In genomic region chr1:25166036-25166796, GRCm38 (mm10) we compare ENCODE assay signal across 11 mouse cellular contexts.
DNase-seq lines count a peak whose midpoint lies in the region; ATAC-seq and TF ChIP-seq lines count a peak whose summit lies in the region.
"Had no signal": no experiment of that assay in that cellular context is flagged by ENCODE, and none has a peak within 500 bp of the region (broad histone marks: within the 10 kb centered on the region; RNA-seq: fewer than 3 reads in every experiment).

No protein-coding gene starts in this region.

- H3K4me3 ChIP-seq in hindbrain, embryonic 13.5 days, result no peak overlapping the region
- H3K4me3 ChIP-seq in hindbrain, embryonic 10.5 days, result no peak overlapping the region
- peak overlapping the region; percentile 26; the same call in 1 of the 2 replicates for H3K4me3 ChIP-seq in layer of hippocampus, adult 2 months
- H3K4me3 ChIP-seq in midbrain, embryonic 16.5 days (ENCODE audit: low read depth, low read length), result no peak overlapping the region
- H3K4me3 ChIP-seq in stomach, postnatal 0 days (ENCODE audit: low read depth, low read length), result no peak overlapping the region
- H3K4me3 ChIP-seq: liver, embryonic 13.5 days had no signal

- WGBS in hindbrain, embryonic 13.5 days, result 45% methylated on average over 11 of the region's 11 CpGs
- WGBS in hindbrain, embryonic 10.5 days, result 66% methylated on average over 11 of the region's 11 CpGs
- 30% methylated on average over 11 of the region's 11 CpGs for WGBS in midbrain, embryonic 16.5 days
- WGBS in stomach, postnatal 0 days, result 70% methylated on average over 11 of the region's 11 CpGs

- H3K4me2 ChIP-seq in hindbrain, embryonic 13.5 days, result peak overlapping the region; percentile 9; the same call in 1 of the 2 replicates
- peak overlapping the region; percentile 25; the same call in 1 of the 2 replicates for H3K4me2 ChIP-seq in midbrain, embryonic 16.5 days (ENCODE audit: low read length)
- no peak overlapping the region for H3K4me2 ChIP-seq in stomach, postnatal 0 days (replicated peaks; ENCODE audit: low read depth)
- H3K4me2 ChIP-seq: liver, embryonic 13.5 days had no signal

- 0 out of 2 replicates have a peak, but pooled peaks have one; percentile 66 for ATAC-seq in hindbrain, embryonic 13.5 days (ENCODE audit: low FRiP score)
- peak; percentile 66; the same call in 1 of the 2 replicates for ATAC-seq in midbrain, embryonic 16.5 days
- no peak for ATAC-seq in activated CD4-positive, CD25-positive, alpha-beta regulatory T cell, adult 4 months
- no peak for ATAC-seq in stomach, postnatal 0 days (ENCODE audit: low FRiP score, low TSS enrichment)

- no peak for DNase-seq in hindbrain, embryonic 10.5 days (ENCODE audit: low spot score)
- peak; percentile 25 to 40 for DNase-seq in cerebellum, adult 18-20 months
- DNase-seq in layer of hippocampus, adult 2 months (ENCODE audit: low spot score in 2 of 2), result peak; percentile 66 to 86
- DNase-seq in kidney, adult 9 months, result no peak
- DNase-seq in stomach, postnatal 0 days (ENCODE audit: low spot score), result no peak
- DNase-seq: liver, embryonic 13.5 days; retina, postnatal 1 day; thymus, adult 2 months had no signal

- no peak overlapping the region for H3K9ac ChIP-seq in hindbrain, embryonic 13.5 days
- H3K9ac ChIP-seq in midbrain, embryonic 16.5 days (ENCODE audit: low read depth, low read length), result peak overlapping the region; percentile 0; the same call in 1 of the 2 replicates
- no peak overlapping the region for H3K9ac ChIP-seq in stomach, postnatal 0 days (ENCODE audit: low read length)
- H3K9ac ChIP-seq: liver, embryonic 13.5 days had no signal

- peaks cover 3% of the 10 kb centered on the region; the same call in 1 of the 2 replicates for H3K4me1 ChIP-seq in hindbrain, embryonic 13.5 days (replicated peaks)
- H3K4me1 ChIP-seq in hindbrain, embryonic 10.5 days (replicated peaks), result 0 out of 2 replicates have a peak, but pooled peaks cover 5% of the 10 kb centered on the region
- peaks cover 17% of the 10 kb centered on the region for H3K4me1 ChIP-seq in midbrain, embryonic 16.5 days (ENCODE audit: control insufficient read depth, insufficient read depth, low read length)
- no peaks in the 10 kb centered on the region for H3K4me1 ChIP-seq in stomach, postnatal 0 days (replicated peaks; ENCODE audit: control insufficient read depth, insufficient read depth)
- H3K4me1 ChIP-seq: liver, embryonic 13.5 days had no signal

- no peak for TF ChIP-seq CTCF in layer of hippocampus, adult 2 months (conservative IDR thresholded peaks at IDR 0.05)
- no peak for TF ChIP-seq CTCF in stomach, postnatal 0 days (IDR thresholded peaks at IDR 0.05; ENCODE audit: low read depth)

- no peaks in the 10 kb centered on the region for H3K27me3 ChIP-seq in hindbrain, embryonic 13.5 days
- no peaks in the 10 kb centered on the region for H3K27me3 ChIP-seq in hindbrain, embryonic 10.5 days (ENCODE audit: insufficient read depth, poor library complexity, severe bottlenecking)
- H3K27me3 ChIP-seq in midbrain, embryonic 16.5 days (ENCODE audit: control insufficient read depth, insufficient read depth, low read depth, low read length), result no peaks in the 10 kb centered on the region
- no peaks in the 10 kb centered on the region for H3K27me3 ChIP-seq in stomach, postnatal 0 days (ENCODE audit: control insufficient read depth, insufficient read depth, low read length)
- H3K27me3 ChIP-seq: liver, embryonic 13.5 days had no signal

- no peak for TF ChIP-seq EP300 in stomach, postnatal 0 days (optimal IDR thresholded peaks at IDR 0.05)

- H3K27ac ChIP-seq in hindbrain, embryonic 13.5 days, result peak overlapping the region; percentile 56
- H3K27ac ChIP-seq in hindbrain, embryonic 10.5 days, result no peak overlapping the region
- peak overlapping the region; percentile 89 for H3K27ac ChIP-seq in layer of hippocampus, adult 2 months
- peak overlapping the region; percentile 73 for H3K27ac ChIP-seq in midbrain, embryonic 16.5 days (ENCODE audit: low read length)
- H3K27ac ChIP-seq in stomach, postnatal 0 days (replicated peaks), result no peak overlapping the region
- H3K27ac ChIP-seq: liver, embryonic 13.5 days had no signal

- H3K36me3 ChIP-seq in hindbrain, embryonic 13.5 days, result no peaks in the 10 kb centered on the region
- no peaks in the 10 kb centered on the region for H3K36me3 ChIP-seq in hindbrain, embryonic 10.5 days
- H3K36me3 ChIP-seq in midbrain, embryonic 16.5 days (ENCODE audit: control insufficient read depth, insufficient read depth, low read length), result no peaks in the 10 kb centered on the region
- H3K36me3 ChIP-seq in stomach, postnatal 0 days (ENCODE audit: control insufficient read depth, insufficient read depth, low read length), result no peaks in the 10 kb centered on the region
- H3K36me3 ChIP-seq: liver, embryonic 13.5 days had no signal

- H3K9me3 ChIP-seq in hindbrain, embryonic 13.5 days, result no peaks in the 10 kb centered on the region
- no peaks in the 10 kb centered on the region for H3K9me3 ChIP-seq in hindbrain, embryonic 10.5 days
- H3K9me3 ChIP-seq in midbrain, embryonic 16.5 days (replicated peaks; ENCODE audit: control insufficient read depth, low read length, poor library complexity, severe bottlenecking), result no peaks in the 10 kb centered on the region
- H3K9me3 ChIP-seq in stomach, postnatal 0 days (ENCODE audit: control insufficient read depth, low read length), result no peaks in the 10 kb centered on the region
- H3K9me3 ChIP-seq: liver, embryonic 13.5 days had no signal

Comparison
In these comparisons a context has a peak if more than half of its experiments do, and no peak if none do; other contexts are left out.
1. H3K27ac ChIP-seq: peak in hindbrain, embryonic 13.5 days (single experiment), layer of hippocampus, adult 2 months (single experiment) and midbrain, embryonic 16.5 days (single experiment); none in hindbrain, embryonic 10.5 days (single experiment) and stomach, postnatal 0 days (single experiment).
2. ATAC-seq: peak in hindbrain, embryonic 13.5 days (single experiment) and midbrain, embryonic 16.5 days (single experiment); none in activated CD4-positive, CD25-positive, alpha-beta regulatory T cell, adult 4 months (single experiment) and stomach, postnatal 0 days (single experiment).
3. DNase-seq: peak in cerebellum, adult 18-20 months (2 of 2) and layer of hippocampus, adult 2 months (2 of 2); none in hindbrain, embryonic 10.5 days (single experiment), kidney, adult 9 months (single experiment) and stomach, postnatal 0 days (single experiment).